Mouse (Mus musculus) hindbrain, embryonic 12.5 days (tissue): ENCODE measurements around the gene Pde4d. TPM values are rescaled to one million over a fixed set of nuclear protein-coding genes. Genes with fewer than 3 reads are reported as not detected.

Experiments used
- ATAC-seq: fragments of 200-750 bp; cut with Nextera tagmentation; 2 replicates; pipeline ENCODE4 v1.8.0; 2017; ENCODE audit warnings: moderate TSS enrichment; ENCODE audit not compliant: low FRiP score
- H3K27ac ChIP-seq: fragments of 300-500 bp; sonication (generic); 2 replicates; pipeline ENCODE4 v1.5.1; 2016; ENCODE audit warnings: mild to moderate bottlenecking
- H3K27me3 ChIP-seq: fragments of 300-500 bp; sonication (generic); 2 replicates; pipeline ENCODE4 v1.6.1; 2016; ENCODE audit warnings: mild to moderate bottlenecking
- H3K36me3 ChIP-seq: fragments of 300-500 bp; sonication (generic); 2 replicates; pipeline ENCODE4 v1.6.1; 2016; ENCODE audit warnings: mild to moderate bottlenecking
- H3K4me1 ChIP-seq: fragments of 300-500 bp; sonication (generic); 2 replicates; pipeline ENCODE4 v1.6.1; 2016
- H3K4me2 ChIP-seq: fragments of 300-500 bp; sonication (generic); replicated peaks from 2 replicates; pipeline ENCODE4 v1.6.1; 2016; ENCODE audit warnings: mild to moderate bottlenecking
- H3K4me3 ChIP-seq: fragments of 300-500 bp; sonication (generic); 2 replicates; pipeline ENCODE4 v1.5.1; 2016; ENCODE audit warnings: mild to moderate bottlenecking
- H3K9ac ChIP-seq: fragments of 300-500 bp; sonication (generic); 2 replicates; pipeline ENCODE4 v1.6.1; 2016; ENCODE audit warnings: mild to moderate bottlenecking, moderate library complexity
- H3K9me3 ChIP-seq: fragments of 300-500 bp; sonication (generic); replicated peaks from 2 replicates; pipeline ENCODE4 v1.6.1; 2016; ENCODE audit warnings: mild to moderate bottlenecking
- WGBS: fragments of 180-500 bp; shearing (Covaris S2); methylation state at CpG from one replicate; pipeline ENCODE4 v1.1.7; 2016; 5-methylcytosine and 5-hydroxymethylcytosine counted together
- polyA plus RNA-seq: library from polyadenylated mRNA; unstranded; fragments of >200 nt; fragmentation: Nextera tagmentation; extraction: Ambion mirVana; gene quantifications from 2 replicates; pipeline ENCODE4 v1.2.1, GENCODE M21; 2016

Gene Pde4d
- polyA plus RNA-seq, 1 experiment from 2014 or later: 20.6 TPM

GRCm38 (mm10) chr13:108448348-108448931 is 1.3 kb upstream of the Pde4d start:
- H3K36me3 ChIP-seq: no peaks in the 10 kb centered on the region
- no peak overlapping the region for H3K27ac ChIP-seq
- H3K4me3 ChIP-seq: no peak overlapping the region
- no peaks in the 10 kb centered on the region for H3K27me3 ChIP-seq
- no peaks in the 10 kb centered on the region for H3K9me3 ChIP-seq
- no peak overlapping the region for H3K9ac ChIP-seq
- H3K4me2 ChIP-seq: no peak overlapping the region
- no peaks in the 10 kb centered on the region for H3K4me1 ChIP-seq
- ATAC-seq: no peak
- WGBS: 76% methylated on average over 11 of the region's 11 CpGs

- Histone ChIP-seq H3K36me3 (no peaks in the 10 kb centered on the region), H3K9me3 (no peaks in the 10 kb centered on the region), H3K9ac (no peak overlapping the region), H3K27me3 (no peaks in the 10 kb centered on the region), H3K4me2 (no peak overlapping the region), H3K4me3 (no peak overlapping the region), H3K27ac (no peak overlapping the region), H3K4me1 (no peaks in the 10 kb centered on the region)
- no peak for ATAC-seq
- WGBS: 92% methylated on average over 2 of the region's 2 CpGs
These were observed 1.4 kb downstream of the Pde4d start for GRCm38 (mm10) chr13:108451122-108451521.

- H3K4me2 ChIP-seq: no peak overlapping the region
- no peaks in the 10 kb centered on the region for H3K9me3 ChIP-seq
- no peaks in the 10 kb centered on the region for H3K27me3 ChIP-seq
- no peak for ATAC-seq
- H3K9ac ChIP-seq: no peak overlapping the region
- no peaks in the 10 kb centered on the region for H3K36me3 ChIP-seq
- 77% methylated on average over 6 of the region's 6 CpGs for WGBS
- H3K4me3 ChIP-seq: no peak overlapping the region
- no peak overlapping the region for H3K27ac ChIP-seq
- no peaks in the 10 kb centered on the region for H3K4me1 ChIP-seq
These were observed 3.5 kb downstream of the Pde4d start for GRCm38 (mm10) chr13:108453064-108453919.

- no peaks in the 10 kb centered on the region for H3K36me3 ChIP-seq
- no peak overlapping the region for H3K4me3 ChIP-seq
- no peaks in the 10 kb centered on the region for H3K4me1 ChIP-seq
- H3K9me3 ChIP-seq: no peaks in the 10 kb centered on the region
- no peak overlapping the region for H3K9ac ChIP-seq
- no peak overlapping the region for H3K4me2 ChIP-seq
- no peaks in the 10 kb centered on the region for H3K27me3 ChIP-seq
- ATAC-seq: no peak
- no peak overlapping the region for H3K27ac ChIP-seq
- 96% methylated on average over 5 of the region's 5 CpGs for WGBS
These were observed 12.8 kb downstream of the Pde4d start for GRCm38 (mm10) chr13:108462518-108462917.

GRCm38 (mm10) chr13:108465755-108466154 is 16.0 kb downstream of the Pde4d start:
- no peaks in the 10 kb centered on the region for H3K27me3 ChIP-seq
- H3K4me1 ChIP-seq: no peaks in the 10 kb centered on the region
- no peak overlapping the region for H3K9ac ChIP-seq
- no peaks in the 10 kb centered on the region for H3K9me3 ChIP-seq
- H3K36me3 ChIP-seq: no peaks in the 10 kb centered on the region
- no peak overlapping the region for H3K4me2 ChIP-seq
- ATAC-seq: no peak
- no peak overlapping the region for H3K4me3 ChIP-seq
- H3K27ac ChIP-seq: no peak overlapping the region

- Histone ChIP-seq H3K4me2 (no peak overlapping the region), H3K36me3 (no peaks in the 10 kb centered on the region), H3K27me3 (no peaks in the 10 kb centered on the region), H3K9me3 (no peaks in the 10 kb centered on the region), H3K4me1 (no peaks in the 10 kb centered on the region), H3K9ac (no peak overlapping the region), H3K27ac (no peak overlapping the region), H3K4me3 (no peak overlapping the region)
- 69% methylated on average over 1 of the region's 1 CpGs for WGBS
- ATAC-seq: no peak
These were observed 17.3 kb downstream of the Pde4d start for GRCm38 (mm10) chr13:108467046-108467445.

GRCm38 (mm10) chr13:108480451-108480850 is 30.7 kb downstream of the Pde4d start:
- no peaks in the 10 kb centered on the region for H3K36me3 ChIP-seq
- no peak overlapping the region for H3K4me3 ChIP-seq

GRCm38 (mm10) chr13:108485036-108485435 is 35.3 kb downstream of the Pde4d start:
- ATAC-seq: no peak
- 94% methylated on average over 6 of the region's 6 CpGs for WGBS
- Histone ChIP-seq H3K4me3 (no peak overlapping the region), H3K9me3 (no peaks in the 10 kb centered on the region), H3K9ac (no peak overlapping the region), H3K4me2 (no peak overlapping the region), H3K4me1 (no peaks in the 10 kb centered on the region), H3K27me3 (no peaks in the 10 kb centered on the region), H3K36me3 (no peaks in the 10 kb centered on the region), H3K27ac (no peak overlapping the region)

More at GRCm38 (mm10) chr13:108480451-108480850, 30.7 kb downstream of the Pde4d start:
- Histone ChIP-seq H3K27ac (no peak overlapping the region), H3K27me3 (no peaks in the 10 kb centered on the region), H3K9ac (no peak overlapping the region), H3K9me3 (no peaks in the 10 kb centered on the region), H3K4me1 (no peaks in the 10 kb centered on the region), H3K4me2 (no peak overlapping the region)
- WGBS: 91% methylated on average over 3 of the region's 3 CpGs
- no peak for ATAC-seq

GRCm38 (mm10) chr13:108487066-108487465 is 37.3 kb downstream of the Pde4d start:
- WGBS: 89% methylated on average over 3 of the region's 3 CpGs

GRCm38 (mm10) chr13:108489825-108490224 is 40.1 kb downstream of the Pde4d start:
- Histone ChIP-seq H3K9ac (no peak overlapping the region), H3K4me1 (no peaks in the 10 kb centered on the region), H3K36me3 (no peaks in the 10 kb centered on the region), H3K9me3 (no peaks in the 10 kb centered on the region), H3K27ac (no peak overlapping the region), H3K4me3 (no peak overlapping the region), H3K27me3 (no peaks in the 10 kb centered on the region), H3K4me2 (no peak overlapping the region)
- no peak for ATAC-seq

More at GRCm38 (mm10) chr13:108487066-108487465, 37.3 kb downstream of the Pde4d start:
- no peaks in the 10 kb centered on the region for H3K4me1 ChIP-seq
- no peak overlapping the region for H3K4me2 ChIP-seq
- no peaks in the 10 kb centered on the region for H3K9me3 ChIP-seq
- no peak overlapping the region for H3K27ac ChIP-seq
- no peak for ATAC-seq
- no peak overlapping the region for H3K9ac ChIP-seq
- no peak overlapping the region for H3K4me3 ChIP-seq
- H3K27me3 ChIP-seq: no peaks in the 10 kb centered on the region
- no peaks in the 10 kb centered on the region for H3K36me3 ChIP-seq

GRCm38 (mm10) chr13:108490872-108491271 is 41.1 kb downstream of the Pde4d start:
- ATAC-seq: no peak
- H3K9me3 ChIP-seq: no peaks in the 10 kb centered on the region
- H3K36me3 ChIP-seq: no peaks in the 10 kb centered on the region
- H3K9ac ChIP-seq: no peak overlapping the region
- H3K4me3 ChIP-seq: no peak overlapping the region
- H3K4me2 ChIP-seq: no peak overlapping the region
- H3K27ac ChIP-seq: no peak overlapping the region
- no peaks in the 10 kb centered on the region for H3K4me1 ChIP-seq
- no peaks in the 10 kb centered on the region for H3K27me3 ChIP-seq
- 83% methylated on average over 2 of the region's 2 CpGs for WGBS

GRCm38 (mm10) chr13:108492886-108493285 is 43.1 kb downstream of the Pde4d start:
- no peak overlapping the region for H3K27ac ChIP-seq
- H3K36me3 ChIP-seq: no peaks in the 10 kb centered on the region
- H3K4me1 ChIP-seq: no peaks in the 10 kb centered on the region
- no peak overlapping the region for H3K4me3 ChIP-seq
- H3K4me2 ChIP-seq: no peak overlapping the region
- H3K9ac ChIP-seq: no peak overlapping the region
- H3K9me3 ChIP-seq: no peaks in the 10 kb centered on the region
- no peaks in the 10 kb centered on the region for H3K27me3 ChIP-seq
- ATAC-seq: no peak

- 81% methylated on average over 2 of the region's 2 CpGs for WGBS
- Histone ChIP-seq H3K4me3 (no peak overlapping the region), H3K36me3 (no peaks in the 10 kb centered on the region), H3K9ac (no peak overlapping the region), H3K27me3 (no peaks in the 10 kb centered on the region), H3K9me3 (no peaks in the 10 kb centered on the region), H3K27ac (no peak overlapping the region), H3K4me1 (no peaks in the 10 kb centered on the region), H3K4me2 (no peak overlapping the region)
- no peak for ATAC-seq
These were observed 44.6 kb downstream of the Pde4d start for GRCm38 (mm10) chr13:108494365-108494764.
